Mouse (Mus musculus): ENCODE measurements around the gene Osbpl8.

DNA sequence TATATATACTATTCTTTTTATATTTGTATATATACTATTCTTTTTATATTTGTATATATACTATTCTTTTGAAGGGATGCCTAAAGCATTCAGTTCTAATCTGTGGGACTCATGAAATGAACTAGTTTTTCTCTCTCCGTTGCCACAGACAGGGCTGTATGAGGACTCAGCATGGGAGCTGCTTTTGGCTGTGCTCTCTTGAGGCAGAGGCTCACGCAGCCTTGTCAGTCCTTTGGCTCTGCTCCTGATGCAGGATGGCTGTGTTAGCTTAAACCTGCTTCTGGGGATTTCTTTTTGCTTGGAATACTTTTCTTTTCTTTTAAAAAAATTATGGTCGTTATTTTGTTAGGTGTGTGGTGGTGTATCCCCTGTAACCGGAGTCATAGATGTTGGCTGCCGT lies 39.5 kb downstream of the Osbpl8 start:
- TF ChIP-seq GATA1 (IDR thresholded peaks at IDR 0.05; ENCODE audit: low read length) = no peak
- TF ChIP-seq TAL1 (IDR thresholded peaks at IDR 0.05; ENCODE audit: low read length) = no peak
